Mouse (Mus musculus) cerebellum, adult 8-10 months (tissue): Measurements from ENCODE around the gene Ttll1.
A peak's percentile ranks its signal among the peaks of the same experiment; 100 is the strongest.
"Not testable (repeated sequence)": the region's sequence is repeated elsewhere in the genome, so short reads cannot be mapped to it uniquely, and the experiment has no call there.

ENCODE experiments used
- DNase-seq: peaks from one replicate; pipeline ENCODE4 v3.0.0; 2022

Ttll1 gene

DNA sequence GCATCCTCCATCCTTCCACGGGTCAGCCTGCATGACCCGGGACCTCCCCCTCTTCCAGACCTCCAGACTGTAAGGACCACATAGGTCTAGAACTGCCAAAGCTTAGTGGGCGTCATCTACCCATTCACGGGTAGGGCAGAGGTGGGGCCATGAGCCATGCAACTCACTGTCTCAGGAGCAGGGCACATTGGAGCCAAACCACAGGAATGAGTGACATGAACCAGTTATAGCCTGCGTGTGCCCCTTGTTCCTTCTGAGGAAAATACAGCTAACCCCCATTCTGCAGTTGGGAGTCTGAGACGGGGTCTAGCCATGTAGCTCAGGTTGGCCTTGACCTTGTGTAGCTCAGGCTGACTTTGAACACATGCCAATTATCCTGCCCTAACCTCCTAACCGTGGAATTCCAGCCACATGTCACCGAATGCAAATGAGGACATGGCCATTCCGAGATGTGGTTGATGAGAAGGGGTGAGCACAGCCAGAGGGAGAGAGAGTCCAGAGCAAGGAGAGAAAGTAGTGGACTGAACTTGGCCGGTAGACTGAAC is 29.4 kb downstream of the Ttll1 start:
- no peak for DNase-seq

DNA sequence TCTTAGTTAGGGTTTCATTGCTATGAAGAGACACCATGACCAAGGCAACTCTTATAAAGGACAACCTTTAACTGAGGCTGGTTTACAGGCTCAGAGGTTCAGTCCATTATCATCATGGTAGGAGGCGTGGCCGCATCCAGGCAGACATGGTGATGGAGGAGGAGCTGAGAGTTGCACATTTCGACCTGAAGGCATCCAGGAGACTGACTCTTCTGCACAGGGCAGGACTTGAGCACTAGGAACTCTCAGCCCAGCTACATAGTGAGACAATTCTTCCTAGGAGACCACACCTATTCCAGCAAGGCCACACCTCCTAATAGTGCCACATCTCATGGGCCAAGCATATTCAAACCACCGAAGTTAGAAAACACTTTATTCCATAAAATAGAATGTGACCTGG is 30.9 kb downstream of the Ttll1 start:
- DNase-seq, result no peak

DNA sequence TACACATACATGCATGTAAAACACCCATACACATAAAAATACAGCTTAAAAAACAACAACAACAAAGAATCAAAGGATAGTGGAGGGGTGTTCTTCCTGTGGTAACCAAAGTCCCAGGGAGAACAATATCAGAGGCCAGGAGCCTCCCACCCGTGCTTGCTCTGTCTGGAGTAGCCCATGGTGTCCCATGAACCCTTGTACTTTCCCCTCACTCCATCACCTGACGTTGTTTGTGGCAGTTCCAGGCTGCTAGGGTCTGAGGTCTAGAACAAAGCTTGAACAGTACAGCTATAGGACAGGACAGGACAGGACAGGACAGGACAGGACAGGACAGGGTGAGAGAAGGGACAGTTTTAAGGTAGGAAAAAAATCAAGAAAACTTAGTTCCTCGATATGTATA is 32.6 kb downstream of the Ttll1 start:
- no peak for DNase-seq

GRCm38 (mm10) chr15:83476593-83477273 is 34.0 kb downstream of the Ttll1 start:
- DNase-seq, result no peak

- DNase-seq, result no peak
Observed at GRCm38 (mm10) chr15:83474466-83474836, 36.2 kb downstream of the Ttll1 start.

DNA sequence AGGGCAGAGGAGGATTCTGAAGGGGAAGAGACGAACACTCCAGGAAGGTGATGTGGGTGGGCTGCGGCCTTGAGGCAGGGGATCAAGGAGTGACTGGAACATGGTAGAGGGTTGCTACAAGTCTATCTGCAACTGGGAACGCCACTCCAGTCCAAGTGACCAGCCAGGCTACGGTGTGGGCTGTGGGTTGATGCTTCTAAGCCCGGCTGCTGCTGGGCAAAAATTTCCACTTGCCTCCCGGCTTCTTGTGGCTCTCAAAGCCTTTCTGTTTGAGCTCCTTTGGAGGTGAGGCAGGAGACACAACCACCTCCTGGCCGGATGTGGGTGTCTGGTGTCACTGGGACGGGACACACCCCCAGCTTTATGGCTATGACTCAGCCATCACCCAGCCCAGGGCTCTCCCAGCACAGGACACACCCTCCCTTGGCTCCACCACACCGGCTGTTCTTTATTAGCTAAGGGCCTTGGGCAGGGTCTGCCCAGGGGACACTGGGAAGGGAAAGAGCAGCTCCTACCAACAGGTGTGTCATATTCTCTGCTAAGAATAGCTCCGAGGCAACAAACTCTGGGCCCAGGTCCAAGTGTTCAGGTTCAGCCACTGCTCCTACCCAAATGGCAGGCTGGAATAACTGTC is 36.7 kb downstream of the Ttll1 start:
- no peak for DNase-seq

DNA sequence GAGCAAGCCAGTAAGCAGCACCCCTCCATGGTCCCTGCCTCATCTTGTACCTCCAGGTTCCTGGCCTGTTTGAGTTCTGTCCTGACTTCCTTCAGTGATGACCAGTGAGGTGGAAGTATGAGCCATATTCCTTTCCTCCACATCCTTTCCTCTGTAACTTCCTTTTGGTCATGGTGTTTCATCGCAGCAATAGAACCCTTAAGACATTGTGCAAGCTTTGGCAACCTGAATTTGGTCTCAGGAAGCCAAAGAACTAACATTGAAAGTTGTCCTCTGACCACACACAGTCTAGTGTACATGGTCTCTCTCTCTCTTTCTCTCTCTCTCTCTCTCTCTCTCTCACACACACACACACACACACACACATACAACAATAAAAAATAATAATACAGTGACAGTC is 37.4 kb downstream of the Ttll1 start:
- DNase-seq, result no peak

- DNase-seq, result no peak
Observed at GRCm38 (mm10) chr15:83471476-83471875, 39.2 kb downstream of the Ttll1 start.

- DNase-seq, result no peak
Observed at GRCm38 (mm10) chr15:83470443-83470842, 40.2 kb downstream of the Ttll1 start.

GRCm38 (mm10) chr15:83469279-83469821 is 41.3 kb downstream of the Ttll1 start:
- DNase-seq, result no peak

GRCm38 (mm10) chr15:83467232-83467966 is 43.3 kb downstream of the Ttll1 start:
- DNase-seq, result no peak

GRCm38 (mm10) chr15:83466331-83466730 is 44.4 kb downstream of the Ttll1 start:
- no peak for DNase-seq

DNA sequence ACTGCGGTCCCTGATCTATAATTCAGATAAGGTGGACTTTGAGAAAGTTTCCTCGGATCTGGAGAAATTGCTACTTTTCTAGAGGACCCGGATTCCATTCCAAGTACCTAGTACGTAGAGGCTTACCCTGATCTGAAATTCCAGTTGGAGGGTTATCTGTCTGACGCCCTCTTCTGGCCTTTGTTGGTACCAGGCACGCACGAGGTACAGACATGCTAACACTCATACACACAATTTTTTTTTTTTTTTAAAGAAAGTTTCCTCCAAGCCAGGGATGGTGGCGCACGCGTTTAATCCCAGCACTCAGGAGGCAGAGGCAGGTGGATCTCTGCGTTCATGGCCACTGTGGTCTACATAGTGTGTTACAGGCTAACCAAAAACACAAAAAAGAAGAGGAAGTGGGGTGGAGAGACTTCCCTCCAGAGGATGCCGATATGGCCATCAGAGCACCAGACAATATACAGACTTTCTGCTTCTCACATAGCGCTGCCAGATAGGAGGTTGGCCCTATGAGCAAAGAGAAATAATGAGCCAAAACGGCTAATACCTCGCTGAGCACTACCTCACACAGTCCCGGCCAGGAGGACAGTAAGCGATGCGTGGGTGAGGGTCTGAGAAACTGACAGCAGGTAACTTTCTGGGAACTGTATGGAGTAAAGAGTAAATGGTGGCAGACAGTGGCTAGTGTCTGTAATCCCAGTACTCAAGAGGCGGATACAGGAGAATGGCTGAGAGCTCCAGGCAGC is 45.6 kb downstream of the Ttll1 start:
- no peak for DNase-seq

GRCm38 (mm10) chr15:83464083-83464904 is 46.4 kb downstream of the Ttll1 start, which contains the start of gene Pacsin2:
TSS of gene Pacsin2 (minus strand) at chr15:83464606.
- peak; percentile 68 for DNase-seq

- DNase-seq, result no peak
Observed at GRCm38 (mm10) chr15:83463369-83464082, 47.2 kb downstream of the Ttll1 start.

- not testable (repeated sequence) for DNase-seq
Observed at GRCm38 (mm10) chr15:83462349-83462748, 48.3 kb downstream of the Ttll1 start.

GRCm38 (mm10) chr15:83460891-83461290 is 49.8 kb downstream of the Ttll1 start:
- DNase-seq, result no peak

- DNase-seq, result no peak
Observed at GRCm38 (mm10) chr15:83457541-83457940, 53.2 kb downstream of the Ttll1 start.

- no peak for DNase-seq
Observed at GRCm38 (mm10) chr15:83455637-83456036, 55.1 kb downstream of the Ttll1 start.

GRCm38 (mm10) chr15:83455034-83455433 is 55.7 kb downstream of the Ttll1 start:
- no peak for DNase-seq

DNA sequence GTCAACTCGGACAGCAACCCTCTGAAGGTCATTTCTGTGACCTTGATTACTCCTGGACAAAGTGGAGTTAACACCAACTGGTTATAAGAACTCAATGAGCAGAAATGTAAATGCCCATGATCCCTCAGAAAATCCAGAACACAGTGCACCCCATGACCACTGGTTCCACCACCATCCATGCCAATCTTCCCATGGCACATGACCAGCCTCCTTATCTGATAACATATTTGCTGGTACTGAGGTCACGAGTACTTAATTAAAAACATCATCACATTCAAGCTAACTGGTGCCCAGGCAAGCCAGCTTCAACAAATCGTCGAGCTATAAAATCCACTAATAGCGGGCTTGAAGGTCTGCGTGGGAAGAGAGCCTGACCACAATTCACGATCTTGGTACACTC is 56.3 kb downstream of the Ttll1 start:
- no peak for DNase-seq
